Mouse (Mus musculus) neural tube, embryonic 10.5 days (tissue): Measurements from ENCODE around the gene Unc5c.

Experiments used
- DNase-seq: peaks from one replicate; pipeline ENCODE4 v3.0.0-alpha.2; 2017; ENCODE audit warnings: low spot score; ENCODE audit errors: extremely low spot score

The Unc5c gene

DNA sequence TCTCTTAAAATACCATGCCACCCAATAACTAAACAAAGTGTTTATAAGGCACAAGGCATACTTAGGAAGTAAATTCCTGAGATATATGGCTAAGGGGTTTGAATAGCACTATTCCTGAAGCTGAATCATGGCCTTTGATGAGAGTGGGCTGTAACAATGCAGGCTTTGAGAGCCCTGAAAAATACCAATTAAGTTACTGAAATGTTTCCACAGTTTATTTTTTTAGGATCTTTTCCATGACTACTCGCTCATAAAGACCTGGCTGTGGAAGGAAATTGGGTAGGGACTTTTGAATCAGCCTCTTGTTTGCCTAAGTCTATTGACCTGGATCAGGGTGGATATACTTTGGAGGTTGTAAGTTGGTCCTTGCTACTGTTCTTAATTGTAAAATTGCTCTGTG is 44.8 kb downstream of the Unc5c start:
- DNase-seq, result no peak

DNA sequence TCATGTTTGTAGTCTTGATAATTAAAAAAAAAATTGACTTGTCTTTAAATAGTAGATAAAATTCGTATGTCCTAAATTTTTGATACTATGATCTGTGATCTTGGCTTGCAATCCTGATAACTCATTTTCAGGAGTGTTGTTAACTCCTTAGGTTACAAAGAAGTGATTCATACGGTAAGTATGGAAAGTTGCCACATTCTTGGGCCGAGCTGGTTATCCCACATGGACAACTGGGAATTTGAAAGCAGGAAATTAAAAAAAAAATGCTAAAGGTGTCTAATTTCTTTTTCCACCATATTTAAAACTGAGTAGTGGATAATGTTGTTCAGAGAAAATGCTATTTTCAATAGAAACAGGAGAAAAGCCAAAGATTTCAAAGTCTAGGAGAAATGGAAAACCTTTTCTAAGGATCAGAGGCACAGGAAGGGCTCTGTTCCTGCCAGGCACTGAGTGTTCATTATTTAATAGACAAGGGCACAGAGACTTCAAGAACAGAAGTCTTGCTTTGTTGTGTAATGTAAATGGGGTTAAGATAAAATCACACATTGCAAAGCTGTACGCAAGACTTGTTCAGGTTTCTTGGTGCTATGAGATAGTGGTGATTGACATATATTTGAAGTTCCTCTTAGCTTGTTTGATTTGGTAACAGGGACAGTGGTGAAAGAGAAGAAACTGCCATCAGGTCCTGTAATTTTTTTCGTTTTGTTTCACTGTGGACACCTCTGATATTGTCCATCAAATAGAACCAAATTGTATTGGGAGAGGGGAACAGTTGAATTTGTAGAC is 46.4 kb downstream of the Unc5c start:
- DNase-seq, result no peak

DNA sequence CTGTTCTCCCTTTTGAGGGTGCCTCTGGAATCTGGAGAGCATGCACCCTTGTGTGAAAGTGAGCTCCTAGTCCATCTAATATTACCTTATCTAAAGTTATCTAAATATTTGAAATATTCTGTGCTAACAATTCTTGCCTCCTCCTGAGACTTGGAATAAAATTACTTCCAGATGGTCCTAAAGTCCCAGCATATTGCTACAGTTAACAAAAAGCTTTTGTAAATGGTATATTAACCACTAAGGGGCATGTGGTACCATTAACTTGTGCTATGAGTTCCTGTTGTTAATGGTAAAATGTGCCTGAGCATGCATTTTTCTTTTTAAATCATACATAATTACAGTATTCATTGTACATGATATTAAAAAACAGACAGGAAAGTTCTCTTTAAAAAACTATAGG is 63.7 kb downstream of the Unc5c start:
- DNase-seq, result no peak

DNA sequence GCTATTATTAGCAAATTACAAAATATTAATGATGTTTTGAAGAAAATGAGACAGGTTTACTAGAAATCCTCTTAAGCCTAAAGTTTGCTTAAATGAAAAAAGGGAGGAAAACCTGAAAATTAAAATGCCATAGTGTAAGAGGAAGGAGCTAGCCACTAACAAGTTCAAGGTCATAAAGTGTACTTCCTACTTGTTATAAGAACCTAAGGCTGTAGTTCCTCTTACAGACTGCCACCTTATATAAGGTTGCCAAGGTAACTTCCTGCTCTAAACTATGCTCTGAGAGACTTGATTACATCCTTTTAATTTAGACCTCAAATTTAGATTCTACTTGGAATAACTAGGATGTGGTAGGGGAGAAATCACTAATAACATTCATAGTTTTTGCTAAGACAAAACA is 64.6 kb downstream of the Unc5c start:
- DNase-seq, result no peak

DNA sequence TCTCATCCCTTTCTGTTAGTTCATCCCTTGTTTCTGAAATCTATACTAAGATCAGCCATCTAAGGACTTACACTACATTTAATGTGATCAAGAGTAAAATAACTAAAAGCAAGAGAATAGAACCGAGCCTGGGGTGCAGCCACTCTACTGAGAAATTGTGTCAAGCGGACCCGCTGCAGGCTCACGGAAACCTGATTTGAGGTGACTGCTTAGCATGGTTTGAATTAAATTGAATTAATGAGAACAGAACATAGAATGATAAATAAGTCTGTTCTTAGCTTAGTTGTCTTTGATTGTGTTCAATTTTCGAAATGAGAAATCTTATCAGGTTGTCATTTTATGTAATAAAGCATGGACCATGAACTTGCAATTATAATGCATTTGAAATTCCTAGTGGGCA is 68.8 kb downstream of the Unc5c start:
- no peak for DNase-seq

DNA sequence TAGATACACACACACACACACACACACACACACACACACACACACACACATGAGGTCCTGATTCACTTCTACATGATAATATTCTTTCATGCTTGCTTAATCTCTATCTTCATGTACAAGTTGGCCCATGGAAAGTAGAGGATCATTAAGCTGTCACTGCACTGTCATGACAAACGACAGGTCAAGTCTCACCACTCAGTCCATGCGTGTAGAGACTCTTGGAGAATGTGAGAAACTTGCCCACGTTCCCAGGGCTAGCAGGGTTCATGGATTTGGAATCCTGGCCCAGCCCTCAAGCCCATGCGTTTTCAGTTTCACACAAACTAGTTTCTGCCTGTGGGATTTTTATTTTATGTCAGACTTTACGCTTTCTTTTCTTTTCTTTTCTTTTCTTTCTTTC is 71.8 kb downstream of the Unc5c start:
- no peak for DNase-seq

DNA sequence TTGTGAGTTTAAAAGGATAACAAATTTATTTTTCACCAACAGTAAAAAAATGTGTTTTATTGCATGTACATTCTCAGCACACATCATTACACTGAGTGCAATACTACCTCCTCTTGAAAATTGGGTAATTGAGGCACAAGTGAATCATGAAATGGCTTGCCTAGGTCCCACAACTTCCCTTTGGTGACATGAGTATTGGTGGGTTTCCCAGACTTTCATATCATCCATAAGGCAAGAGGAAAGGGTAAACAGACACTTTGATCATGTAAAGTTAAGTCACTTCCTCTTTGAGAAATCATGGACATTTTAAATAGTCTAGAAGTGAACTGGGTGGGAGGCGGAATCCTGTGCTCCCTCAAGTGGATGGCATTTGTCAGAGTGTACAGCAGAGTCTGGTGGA is 73.1 kb downstream of the Unc5c start:
- DNase-seq, result no peak

DNA sequence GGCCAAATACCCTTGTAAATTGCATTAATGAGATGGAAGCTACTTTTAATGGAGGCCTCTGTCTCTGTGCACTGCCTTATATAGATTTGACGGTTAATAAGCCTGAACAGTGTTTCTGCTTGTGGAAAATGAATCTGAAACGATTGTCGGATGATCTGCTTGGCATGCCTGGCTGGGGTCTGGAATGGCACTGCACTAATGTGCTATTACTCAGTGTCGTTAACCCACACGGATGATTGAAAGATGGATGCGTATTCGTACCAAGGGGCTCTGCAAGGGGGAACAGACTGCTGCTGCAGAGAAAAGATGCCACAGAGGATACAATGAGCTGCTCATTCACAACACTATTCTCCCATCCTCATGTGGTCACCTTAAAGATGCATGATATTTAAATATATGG is 75.7 kb downstream of the Unc5c start:
- no peak for DNase-seq

DNA sequence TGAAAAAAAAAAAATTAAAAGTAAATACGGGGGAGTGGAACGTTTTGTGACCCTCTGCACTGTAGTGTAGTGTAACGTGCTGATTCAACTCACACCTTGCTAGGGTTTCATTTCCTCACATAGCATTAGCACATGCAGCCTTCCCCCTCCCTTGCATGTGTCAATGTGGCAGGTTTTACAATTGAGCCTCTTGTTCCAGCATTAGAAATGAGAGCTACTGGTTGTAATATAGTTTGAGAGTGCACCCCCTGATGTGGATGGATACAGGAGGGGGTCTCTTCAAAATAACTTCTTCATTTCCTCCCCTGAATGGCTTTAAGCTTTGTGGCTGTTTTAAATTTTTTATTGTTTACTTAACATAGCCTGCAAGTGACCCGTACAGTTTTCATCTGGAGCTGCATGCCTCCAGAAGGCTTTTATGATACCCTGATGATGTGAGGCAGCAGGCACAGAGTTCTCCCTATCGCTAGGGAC is 82.4 kb downstream of the Unc5c start:
- no peak for DNase-seq

DNA sequence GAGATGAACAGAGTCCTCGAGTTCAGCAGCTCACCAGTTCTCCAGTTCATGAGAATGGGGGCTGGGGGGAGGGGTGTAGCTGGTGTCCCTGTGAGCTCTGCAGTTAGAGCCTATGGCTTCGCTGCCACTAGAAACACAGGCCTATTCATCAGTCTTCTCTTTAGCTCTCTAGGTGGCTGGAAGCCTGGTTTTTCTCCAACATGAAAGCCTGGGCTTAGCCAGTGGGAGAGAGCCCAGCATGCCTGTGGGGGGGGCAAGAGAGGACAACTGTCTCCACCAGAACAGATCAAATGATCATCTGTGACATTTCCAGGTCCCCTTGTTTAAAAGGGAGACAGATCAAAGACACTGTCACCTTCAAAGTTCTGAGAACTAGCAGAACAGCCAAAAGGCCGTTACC is 84.6 kb downstream of the Unc5c start:
- DNase-seq, result no peak

DNA sequence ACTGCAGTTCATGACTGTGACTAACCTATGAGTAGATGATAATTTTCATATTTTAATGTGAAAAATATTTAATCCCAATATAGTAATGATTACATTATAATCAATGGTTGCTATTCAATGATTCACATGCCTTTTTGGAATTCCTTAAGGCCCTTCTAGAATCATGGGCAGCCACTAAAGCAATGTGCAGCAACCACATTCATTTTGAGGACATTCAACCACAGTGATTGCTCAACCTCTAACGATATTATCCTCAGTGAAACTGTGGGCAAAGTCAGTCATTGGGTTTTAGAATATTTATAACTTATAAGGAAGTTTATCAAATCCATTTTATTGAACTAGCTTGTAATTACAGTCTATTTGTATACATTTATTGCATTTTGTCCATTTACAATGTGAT is 87.9 kb downstream of the Unc5c start:
- DNase-seq, result no peak

DNA sequence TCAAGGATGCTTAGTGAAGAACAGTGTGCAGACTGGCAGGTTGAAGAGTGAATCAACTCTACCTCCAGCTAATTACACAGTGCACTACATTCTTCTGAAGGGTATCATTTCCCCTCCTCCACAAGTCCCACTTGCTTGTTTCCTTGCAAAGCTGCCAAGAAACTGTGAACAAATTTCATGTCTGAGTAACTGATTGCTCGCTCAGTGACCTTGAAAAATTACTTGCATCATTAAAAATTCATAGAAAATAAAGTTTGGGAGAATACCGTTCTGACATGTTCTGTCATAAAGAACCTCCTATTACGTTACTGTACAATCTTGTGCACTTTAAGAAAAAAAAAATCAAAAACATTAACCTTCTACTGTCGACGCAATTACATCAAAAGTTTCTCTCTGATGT is 92.1 kb downstream of the Unc5c start:
- DNase-seq, result no peak

DNA sequence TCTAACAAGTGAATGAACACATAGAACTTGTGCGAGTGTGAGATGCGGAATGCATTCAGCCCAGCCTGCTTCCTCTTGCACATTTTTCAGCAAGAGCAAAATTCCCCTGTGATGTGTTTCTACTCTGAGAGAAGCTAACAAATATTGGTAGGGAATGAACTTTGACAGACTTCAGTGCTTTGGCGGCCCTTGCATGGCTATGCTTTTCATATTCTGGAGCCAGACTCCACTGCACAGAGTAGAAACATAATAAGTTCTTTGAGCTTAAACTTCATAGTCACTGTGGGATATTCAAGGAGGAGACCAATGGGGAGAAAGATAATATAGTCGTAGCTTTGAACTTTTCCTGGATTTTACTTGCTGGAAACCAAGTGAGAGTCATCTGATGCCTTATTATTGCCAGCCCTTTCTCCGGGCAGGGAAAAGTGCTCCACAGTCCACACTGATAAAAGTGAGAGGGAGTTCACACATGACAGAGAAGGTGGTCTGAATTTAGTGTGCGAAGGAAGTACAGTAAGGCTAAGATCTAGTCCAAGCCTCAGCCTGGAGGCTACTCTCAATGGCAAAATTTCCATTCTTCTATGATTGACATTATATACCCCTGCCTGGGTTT is 110.2 kb downstream of the Unc5c start:
- no peak for DNase-seq

DNA sequence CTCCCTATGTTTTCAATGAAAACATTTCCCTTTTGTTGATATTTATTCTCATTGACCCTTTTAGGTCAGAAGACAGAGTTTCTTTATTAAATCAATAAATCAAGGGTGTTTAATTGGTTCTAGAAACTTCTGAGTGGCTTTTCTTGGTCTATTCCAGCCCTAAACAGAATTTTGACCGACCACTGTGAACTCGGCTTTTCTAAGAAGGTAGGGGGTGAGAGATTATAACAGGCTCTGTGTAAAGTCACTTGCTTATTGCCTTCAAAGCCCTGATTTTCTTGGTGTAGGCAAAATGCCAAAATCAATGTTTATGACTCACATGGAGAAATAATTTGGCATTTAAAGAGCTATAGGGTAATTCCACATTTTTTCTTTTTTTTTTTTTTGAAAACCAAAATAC is 112.4 kb downstream of the Unc5c start:
- no peak for DNase-seq

DNA sequence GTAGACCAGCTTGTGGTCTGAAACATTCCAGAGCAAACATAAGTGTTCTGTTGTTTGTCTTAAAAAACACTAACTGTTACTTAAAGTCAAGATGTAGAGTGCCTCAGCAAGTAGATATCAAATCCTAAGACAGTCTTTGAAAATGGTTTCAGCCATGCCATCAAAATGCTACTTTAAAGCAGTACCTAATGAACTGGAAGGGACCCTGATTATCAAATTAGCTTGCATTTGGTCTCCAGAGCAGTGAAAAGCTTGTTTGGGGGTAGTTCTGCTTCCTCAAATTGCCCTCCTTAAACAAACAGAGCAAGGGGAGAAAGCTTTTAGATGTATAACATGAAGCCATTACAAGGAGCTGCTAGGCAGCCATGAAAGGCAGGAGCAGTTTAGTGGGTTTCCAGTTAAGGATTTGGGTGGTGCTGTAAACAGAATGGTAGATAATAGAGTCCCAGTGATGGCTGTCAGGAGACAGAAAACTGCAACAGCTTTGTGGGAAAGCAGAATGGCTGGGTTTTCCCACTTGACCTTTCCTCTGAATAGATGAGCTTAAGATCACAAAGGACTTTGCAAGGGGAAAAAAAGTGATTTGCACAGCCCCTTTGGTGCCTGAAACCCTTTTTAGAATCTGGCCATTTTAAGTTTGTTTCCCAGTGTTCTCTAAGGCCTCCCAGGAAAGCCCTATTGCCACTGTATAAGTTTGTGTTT is 116.3 kb downstream of the Unc5c start:
- no peak for DNase-seq

DNA sequence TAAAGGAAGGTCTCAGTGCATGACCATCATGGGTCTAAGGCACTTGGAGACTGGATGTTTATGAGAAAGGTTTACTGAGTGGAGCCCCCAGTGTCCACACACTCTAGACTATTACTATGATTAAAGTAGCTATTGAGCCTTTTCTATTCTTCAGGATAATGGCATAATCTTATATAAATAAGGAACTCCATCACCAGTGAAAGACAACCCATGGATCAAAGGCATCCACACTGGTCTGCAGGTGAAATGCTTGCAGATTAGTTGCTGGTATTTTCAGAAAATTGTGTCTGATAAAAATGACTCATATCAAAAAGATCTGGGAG is 116.8 kb downstream of the Unc5c start:
- no peak for DNase-seq

DNA sequence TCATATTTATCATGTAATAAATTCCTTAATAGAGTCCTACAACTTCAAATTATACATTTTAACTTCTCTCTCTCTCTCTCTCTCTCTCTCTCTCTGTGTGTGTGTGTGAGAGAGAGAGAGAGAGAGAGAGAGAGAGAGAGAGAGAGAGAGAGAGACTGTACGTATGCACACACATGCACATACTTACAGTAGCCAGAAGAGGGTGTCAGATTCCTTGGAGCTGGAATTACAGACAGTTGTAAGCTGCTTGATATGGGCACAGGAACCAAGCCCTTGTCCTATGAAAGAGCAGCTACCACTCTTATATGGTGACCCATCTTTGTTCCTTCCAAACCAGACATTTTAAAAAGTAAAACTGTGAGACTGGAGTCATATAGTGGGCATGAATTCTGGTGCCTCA is 118.2 kb downstream of the Unc5c start:
- no peak for DNase-seq

DNA sequence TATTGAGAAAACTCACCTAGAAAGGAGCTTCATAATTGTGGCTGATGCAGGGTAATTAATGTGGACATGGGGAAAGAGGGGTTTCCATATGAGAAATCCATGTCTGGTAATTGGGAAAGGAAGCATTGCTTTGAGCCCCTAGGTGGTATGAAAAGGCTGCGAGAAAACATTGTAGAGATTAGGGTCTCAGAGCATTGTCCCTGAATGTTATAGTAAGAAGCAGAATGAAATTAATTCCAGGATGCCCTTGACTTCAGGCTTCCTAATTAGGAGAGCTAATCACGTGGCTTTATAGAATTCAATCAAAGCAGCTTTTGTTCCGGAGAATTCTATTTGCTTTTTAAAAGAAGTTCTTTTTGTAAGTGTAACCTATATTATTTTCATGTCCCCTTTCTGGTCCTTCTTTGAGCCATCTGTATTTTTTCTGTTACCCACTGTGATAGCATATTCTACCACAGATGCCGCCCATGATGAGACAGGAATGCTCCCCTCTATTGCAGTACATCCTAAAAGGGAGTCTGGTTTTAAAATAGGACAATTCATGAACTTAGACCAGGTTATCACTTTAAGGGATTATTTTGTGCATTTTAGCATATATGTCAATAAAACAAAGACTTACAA is 124.5 kb downstream of the Unc5c start:
- no peak for DNase-seq

DNA sequence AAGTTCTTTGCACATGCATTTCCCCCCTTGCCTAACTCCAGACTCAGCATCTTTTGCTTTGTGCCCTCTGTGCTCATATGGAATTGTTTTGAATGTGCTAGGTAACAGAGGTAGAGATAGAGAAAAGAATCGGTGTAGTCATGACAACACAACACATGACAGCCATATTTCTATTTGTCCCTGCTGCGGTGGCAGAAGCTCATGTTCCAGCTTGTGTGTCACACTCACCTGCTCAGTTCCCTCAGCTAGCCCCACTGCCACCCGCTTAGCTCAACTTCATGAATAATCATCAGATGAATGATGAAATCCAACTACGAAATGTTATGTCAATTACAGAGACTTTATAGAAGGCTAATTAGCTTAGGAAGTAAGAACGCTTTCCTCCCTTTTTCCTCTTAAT is 128.2 kb downstream of the Unc5c start:
- no peak for DNase-seq

DNA sequence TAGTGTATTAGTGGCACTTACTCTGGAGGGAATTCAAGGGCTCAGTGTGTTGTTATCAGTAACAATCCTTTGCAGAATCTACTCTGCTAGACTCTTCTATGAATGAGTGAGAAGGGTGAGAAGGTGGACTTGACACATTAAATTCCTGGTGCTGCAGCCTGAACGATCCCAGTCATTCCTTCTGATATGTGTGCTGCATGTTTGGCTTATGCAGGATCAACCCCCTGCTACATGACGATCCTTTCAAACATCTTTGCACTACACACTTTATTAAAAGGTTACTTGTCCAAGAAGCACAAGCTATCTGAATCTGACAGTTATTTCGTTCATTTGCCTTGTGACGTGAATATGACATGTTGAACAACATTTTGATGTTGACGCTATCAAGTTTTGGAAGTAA is 129.1 kb downstream of the Unc5c start:
- DNase-seq, result no peak

DNA sequence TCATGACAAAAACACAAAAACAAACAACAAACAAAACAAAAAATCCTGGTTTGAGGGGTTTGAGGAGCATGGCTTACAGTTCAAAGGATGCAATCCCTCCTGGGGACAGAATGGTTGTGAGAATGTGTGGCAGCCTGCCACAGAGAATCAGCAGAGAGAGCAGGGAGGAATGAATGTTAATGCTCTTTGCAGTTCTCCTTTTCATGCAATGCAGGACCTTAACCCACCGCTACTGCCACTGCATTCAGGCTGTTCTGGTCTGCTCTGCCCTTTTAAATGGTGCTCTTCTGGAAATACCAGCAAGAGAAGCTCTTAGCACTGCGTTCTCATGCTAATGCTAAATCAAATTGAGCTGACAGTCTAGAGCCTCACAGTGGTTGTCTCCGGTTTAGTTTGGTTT is 130.1 kb downstream of the Unc5c start:
- no peak for DNase-seq

DNA sequence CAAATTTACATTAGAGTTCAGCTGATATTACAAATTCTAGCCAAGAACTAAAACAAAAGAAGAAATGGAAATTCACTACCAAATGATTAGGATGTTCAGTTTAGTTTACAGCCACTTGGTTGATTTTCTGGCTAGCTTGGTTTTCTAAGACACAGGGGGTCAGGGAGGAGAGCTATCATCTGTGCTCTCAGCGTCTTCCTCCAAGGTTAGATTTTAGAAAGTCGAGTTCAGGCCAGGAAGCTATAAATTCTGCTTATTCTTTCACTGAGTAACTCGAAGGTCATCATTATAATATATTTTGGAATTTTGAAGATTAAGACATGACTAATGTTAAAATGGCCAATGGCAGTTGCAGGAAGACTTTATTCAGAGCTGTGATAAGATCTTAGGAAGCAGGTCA is 131.4 kb downstream of the Unc5c start:
- DNase-seq, result no peak
